Mouse (Mus musculus) midbrain, postnatal 0 days (tissue): ENCODE results near the gene Ap2s1. TPM values are rescaled to one million over a fixed set of nuclear protein-coding genes. Genes with fewer than 3 reads are reported as not detected.
"Not testable (repeated sequence)": the region's sequence is repeated elsewhere in the genome, so short reads cannot be mapped to it uniquely, and the experiment has no call there.

Experiments
- ATAC-seq: fragments of 200-750 bp; cut with Nextera tagmentation; 2 replicates; pipeline ENCODE4 v1.8.0; 2017; ENCODE audit warnings: moderate number of reproducible peaks, mild to moderate bottlenecking, moderate TSS enrichment, moderate library complexity; ENCODE audit not compliant: low FRiP score
- DNase-seq: peaks from one replicate; pipeline ENCODE4 v3.0.0-alpha.2; 2015; ENCODE audit warnings: low spot score
- H3K27ac ChIP-seq: fragments of 300-500 bp; sonication (generic); 2 replicates; pipeline ENCODE4 v1.5.1; 2014; ENCODE audit warnings: low read depth, mild to moderate bottlenecking, low read length, mixed read lengths
- H3K27me3 ChIP-seq: fragments of 300-500 bp; sonication (generic); 2 replicates; pipeline ENCODE4 v1.6.1; 2014; ENCODE audit warnings: low read length, control low read depth, mixed read lengths; ENCODE audit not compliant: insufficient read depth
- H3K36me3 ChIP-seq: fragments of 300-500 bp; sonication (generic); 2 replicates; pipeline ENCODE4 v1.6.1; 2014; ENCODE audit warnings: low read length, control low read depth, mixed read lengths; ENCODE audit not compliant: insufficient read depth
- H3K4me1 ChIP-seq: fragments of 300-500 bp; sonication (generic); 2 replicates; pipeline ENCODE4 v1.6.1; 2014; ENCODE audit warnings: mild to moderate bottlenecking, control low read depth, antibody characterized with exemption, low read length, mixed read lengths; ENCODE audit not compliant: insufficient read depth
- H3K4me2 ChIP-seq: fragments of 300-500 bp; sonication (generic); 2 replicates; pipeline ENCODE4 v1.6.1; 2014; ENCODE audit warnings: low read depth, mild to moderate bottlenecking, low read length, mixed read lengths; ENCODE audit not compliant: poor library complexity, severe bottlenecking
- H3K4me3 ChIP-seq: fragments of 300-500 bp; sonication (generic); 2 replicates; pipeline ENCODE4 v1.5.1; 2014; ENCODE audit warnings: low read depth, mild to moderate bottlenecking, low read length, moderate library complexity
- H3K9ac ChIP-seq: fragments of 300-500 bp; sonication (generic); replicated peaks from 2 replicates; pipeline ENCODE4 v1.6.1; 2014; ENCODE audit warnings: mild to moderate bottlenecking, low read length, moderate library complexity, mixed read lengths; ENCODE audit not compliant: poor library complexity, severe bottlenecking
- H3K9me3 ChIP-seq: fragments of 300-500 bp; sonication (generic); 2 replicates; pipeline ENCODE4 v1.6.1; 2016; ENCODE audit warnings: low read length, control low read depth
- CTCF ChIP-seq: IDR thresholded peaks from 2 replicates; pipeline ENCODE4 v1.5.1; 2016; ENCODE audit warnings: antibody characterized with exemption, mild to moderate bottlenecking
- WGBS: fragments of 180-500 bp; shearing (Covaris S2); extraction: QIAGEN DNeasy Blood & Tissue Kit; methylation state at CpG from one replicate; pipeline ENCODE4 v1.1.7; 2014; 5-methylcytosine and 5-hydroxymethylcytosine counted together
- polyA plus RNA-seq: library from polyadenylated mRNA; unstranded; fragments of >200 nt; fragmentation: Nextera tagmentation; extraction: Ambion mirVana; gene quantifications from 2 replicates; pipeline ENCODE4 v1.2.1, GENCODE M21; 2015
- total RNA-seq: library from RNA; depleted of rRNA; stranded (reverse); fragments of >200 nt; gene quantifications from 2 replicates; pipeline ENCODE4 v1.2.3, GENCODE M21; 2014

Gene Ap2s1
- total and polyA plus RNA-seq, 2 experiments from 2014 or later: 556 to 573 TPM

DNA sequence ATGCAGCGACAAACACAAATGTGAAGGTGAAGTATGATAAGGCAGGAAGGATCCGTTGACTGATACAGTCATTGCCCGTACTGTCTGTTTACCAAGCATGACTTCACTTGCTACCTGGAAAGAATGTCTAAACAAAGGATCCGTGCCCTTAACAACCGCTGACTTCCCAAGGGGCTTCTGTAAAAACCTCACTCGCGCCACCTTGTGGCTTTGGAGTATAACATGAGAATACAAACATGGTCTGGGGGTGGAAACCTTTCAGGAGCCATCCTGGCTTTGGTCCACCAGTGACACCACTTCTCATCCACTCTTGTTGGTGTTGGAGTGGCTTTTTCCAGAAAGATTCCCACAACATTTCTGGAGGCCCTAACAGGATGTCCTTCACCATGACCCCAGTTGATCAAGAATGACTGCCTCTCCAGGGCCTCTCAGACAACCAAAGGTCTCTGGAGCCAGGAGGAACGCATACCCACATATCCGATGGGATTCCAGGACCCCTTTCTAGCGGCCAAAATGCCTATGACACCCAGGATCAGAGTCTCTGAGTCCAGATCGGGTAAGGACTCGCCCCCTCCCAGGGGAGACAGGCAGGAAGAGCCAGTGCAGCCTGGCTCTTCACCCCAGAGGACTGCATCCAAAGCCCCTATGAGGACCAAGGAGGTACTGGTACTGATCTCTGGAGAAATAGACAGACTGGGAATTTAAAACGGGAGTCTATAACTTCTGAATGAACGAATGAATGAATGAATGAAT, 9.4 kb upstream of the Ap2s1 start:
- WGBS: 26% methylated on average over 14 of the region's 14 CpGs
- Histone ChIP-seq H3K27me3 (no peaks in the 10 kb centered on the region), H3K36me3 (no peaks in the 10 kb centered on the region), H3K4me3 (peak overlapping the region; percentile 14), H3K9me3 (no peaks in the 10 kb centered on the region), H3K4me1 (no peaks in the 10 kb centered on the region), H3K9ac (peak overlapping the region; percentile 2; the same call in 1 of the 2 replicates), H3K27ac (peak overlapping the region; percentile 55), H3K4me2 (peak overlapping the region; percentile 23)
- DNase-seq: peak; percentile 92
- ATAC-seq: peak; percentile 51; the same call in 1 of the 2 replicates
- TF ChIP-seq CTCF: peak; percentile 88

DNA sequence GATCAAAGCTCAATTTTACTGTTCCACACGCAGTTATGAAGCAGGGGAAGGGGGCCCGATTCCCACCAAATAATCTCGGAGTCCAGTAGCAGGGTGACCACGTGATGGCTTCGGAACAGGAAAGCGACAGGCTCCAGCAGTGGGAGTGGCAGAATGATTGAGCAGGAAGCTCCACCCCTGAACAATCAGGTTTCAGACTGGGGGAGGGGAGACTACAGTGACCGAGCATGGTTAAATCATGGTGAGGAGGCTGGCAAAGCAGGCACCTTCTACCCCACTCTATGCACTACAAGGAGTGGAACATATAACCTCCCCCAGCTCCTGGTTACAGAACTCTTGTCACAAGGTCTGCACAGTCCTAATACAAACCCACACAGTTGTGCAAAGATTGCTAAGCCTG, 8.6 kb upstream of the Ap2s1 start:
- H3K4me3 ChIP-seq: 0 out of 2 replicates have a peak overlapping the region, but pooled peaks have one; percentile 14
- not testable (repeated sequence) for H3K36me3 ChIP-seq, H3K4me2 ChIP-seq, H3K9me3 ChIP-seq, H3K27me3 ChIP-seq, H3K9ac ChIP-seq, H3K4me1 ChIP-seq, ATAC-seq
- H3K27ac ChIP-seq: peak overlapping the region; percentile 13; the same call in 1 of the 2 replicates
- WGBS: 8% methylated on average over 7 of the region's 7 CpGs
- DNase-seq: peak; percentile 34

DNA sequence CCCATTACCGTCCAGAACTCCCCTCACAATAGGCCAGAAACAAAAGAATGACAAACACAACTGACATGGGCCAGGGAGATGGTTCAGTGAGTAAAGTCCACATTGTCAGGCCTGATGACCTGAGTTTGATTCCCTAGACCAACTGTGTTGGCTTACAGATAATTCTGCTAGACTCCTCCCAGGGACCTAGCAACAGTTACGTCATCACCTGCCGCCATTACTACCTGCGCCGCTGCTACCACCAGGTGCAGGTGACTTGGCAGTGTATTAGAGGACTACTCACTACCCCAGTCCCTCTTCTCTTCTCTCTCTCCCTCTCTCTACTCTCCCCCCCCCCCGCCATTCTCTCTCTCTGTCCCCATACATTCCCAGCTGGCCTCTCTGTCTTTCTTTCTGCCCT, 7.4 kb upstream of the Ap2s1 start:
- no peaks in the 10 kb centered on the region for H3K36me3 ChIP-seq
- no peaks in the 10 kb centered on the region for H3K9me3 ChIP-seq
- TF ChIP-seq CTCF: no peak
- DNase-seq: no peak
- no peak overlapping the region for H3K9ac ChIP-seq
- 88% methylated on average over 5 of the region's 6 CpGs for WGBS
- no peak overlapping the region for H3K4me2 ChIP-seq
- ATAC-seq: no peak
- H3K27ac ChIP-seq: no peak overlapping the region
- H3K4me1 ChIP-seq: no peaks in the 10 kb centered on the region
- no peaks in the 10 kb centered on the region for H3K27me3 ChIP-seq
- no peak overlapping the region for H3K4me3 ChIP-seq

DNA sequence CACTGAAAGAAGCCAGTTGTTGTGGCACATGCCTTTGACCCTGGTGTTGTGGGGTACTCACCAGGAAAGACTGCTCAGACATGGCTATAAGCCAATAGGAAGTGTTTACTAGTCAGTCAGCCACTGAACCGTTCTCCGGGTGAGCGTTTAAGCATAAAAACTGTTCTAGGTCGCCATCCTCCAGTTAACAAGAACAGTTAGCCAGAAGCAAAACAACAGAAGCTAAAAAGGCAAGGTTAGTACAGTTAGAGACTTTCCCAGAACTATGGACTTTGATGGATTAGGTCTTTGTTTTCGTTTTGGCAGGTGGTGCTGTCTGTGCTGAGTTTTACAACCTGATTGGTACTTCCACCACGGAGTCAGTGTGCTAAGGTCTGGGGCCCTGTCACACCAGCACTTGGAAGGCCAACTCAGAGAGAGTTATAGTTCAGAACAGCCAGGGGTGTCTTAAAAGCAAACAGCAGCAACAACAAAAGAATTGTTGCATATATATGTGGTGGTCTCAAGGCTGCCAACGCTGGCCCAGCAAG, 6.3 kb upstream of the Ap2s1 start:
- Histone ChIP-seq H3K4me1 (no peaks in the 10 kb centered on the region), H3K9ac (no peak overlapping the region), H3K27me3 (no peaks in the 10 kb centered on the region), H3K9me3 (no peaks in the 10 kb centered on the region), H3K36me3 (no peaks in the 10 kb centered on the region), H3K4me3 (no peak overlapping the region), H3K27ac (no peak overlapping the region), H3K4me2 (no peak overlapping the region)
- DNase-seq (no peak), ATAC-seq (no peak)
- WGBS: 72% methylated on average over 7 of the region's 7 CpGs
- TF ChIP-seq CTCF: no peak

DNA sequence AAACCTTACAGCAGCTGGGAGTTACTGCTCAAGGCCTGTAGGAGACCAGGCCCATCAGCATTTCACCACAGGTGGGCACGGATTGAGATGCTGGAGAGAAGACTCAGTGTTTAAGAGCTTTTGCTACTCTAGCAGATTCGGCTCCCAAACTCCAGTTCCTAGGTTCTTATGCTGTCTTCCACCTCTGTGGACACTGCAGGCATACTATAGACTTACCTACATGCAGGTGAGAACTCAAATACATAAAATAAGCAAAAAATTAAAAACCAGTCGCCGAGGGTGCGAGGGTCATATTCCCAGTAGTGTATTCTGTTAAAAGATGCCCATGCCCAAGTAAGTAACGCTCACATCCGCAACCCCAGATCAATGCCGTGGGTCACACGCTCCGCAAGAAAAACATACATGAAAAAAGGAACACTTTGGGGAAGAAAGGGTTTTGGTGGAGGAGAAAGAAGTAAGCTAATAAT, 571 bp upstream of the Ap2s1 start:
- Histone ChIP-seq H3K9me3 (no peaks in the 10 kb centered on the region), H3K27ac (no peak overlapping the region), H3K36me3 (no peaks in the 10 kb centered on the region), H3K4me1 (peaks cover 6% of the 10 kb centered on the region), H3K27me3 (no peaks in the 10 kb centered on the region), H3K9ac (no peak overlapping the region), H3K4me3 (peak overlapping the region; percentile 54), H3K4me2 (peak overlapping the region; percentile 42)
- DNase-seq (no peak), ATAC-seq (peak; percentile 5; the same call in 1 of the 2 replicates)
- TF ChIP-seq CTCF: no peak
- 39% methylated on average over 10 of the region's 10 CpGs for WGBS

DNA sequence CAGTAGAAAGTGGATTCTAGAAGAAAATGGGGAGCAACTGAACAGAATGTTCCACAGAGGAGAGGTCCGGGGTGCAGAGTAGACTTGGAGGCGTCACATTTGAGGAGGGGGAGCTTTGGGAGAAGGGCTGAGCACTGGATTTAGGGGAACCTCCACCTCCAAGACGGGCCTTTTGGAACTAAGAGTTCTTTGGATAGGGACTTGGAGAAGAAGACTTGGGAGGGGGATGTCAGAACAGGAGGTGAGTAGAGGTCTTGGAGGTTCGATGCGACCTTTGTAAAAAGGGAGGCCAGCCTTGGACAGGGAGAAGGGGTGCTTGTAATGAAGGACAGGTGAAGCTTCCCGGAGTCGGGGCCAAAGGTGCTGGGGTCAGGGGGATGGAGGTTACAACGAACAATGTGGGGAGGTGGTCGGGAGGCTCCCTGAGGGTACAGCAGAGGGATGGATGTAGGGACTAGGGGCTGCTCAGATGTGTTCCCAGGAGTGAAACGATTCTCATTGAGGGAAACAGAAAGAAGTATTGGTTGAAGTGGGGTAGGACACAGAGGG, 920 bp downstream of the Ap2s1 start:
- TF ChIP-seq CTCF: no peak
- peaks cover 6% of the 10 kb centered on the region for H3K4me1 ChIP-seq
- no peaks in the 10 kb centered on the region for H3K9me3 ChIP-seq
- H3K9ac ChIP-seq: peak overlapping the region; percentile 82
- H3K4me2 ChIP-seq: peak overlapping the region; percentile 87
- H3K4me3 ChIP-seq: peak overlapping the region; percentile 54
- no peak overlapping the region; the same call in 1 of the 2 replicates for H3K27ac ChIP-seq
- no peak for DNase-seq
- no peaks in the 10 kb centered on the region for H3K27me3 ChIP-seq
- 51% methylated on average over 10 of the region's 10 CpGs for WGBS
- ATAC-seq: no peak
- H3K36me3 ChIP-seq: peaks cover 10% of the 10 kb centered on the region
